Mouse (Mus musculus): Measurements from ENCODE around the gene Tmod3.

- TF ChIP-seq EP300 (IDR thresholded peaks at IDR 0.05; ENCODE audit: low read depth) (no peak), CTCF (IDR thresholded peaks at IDR 0.05; ENCODE audit: low read depth) (no peak)
These were observed 23.0 kb downstream of the Tmod3 start for GRCm38 (mm10) chr9:75536422-75536821.

Measured in heart, postnatal 0 days (tissue).